Mouse (Mus musculus) cerebellum, adult 11 months (tissue): ENCODE data around the gene Kctd14.
"Not testable (repeated sequence)": the region's sequence is repeated elsewhere in the genome, so short reads cannot be mapped to it uniquely, and the experiment has no call there.

Experiments
- DNase-seq: peaks from one replicate; pipeline ENCODE4 v3.0.0; 2022

The Kctd14 gene

GRCm38 (mm10) chr7:97451023-97451422 lies at the start of gene Kctd14:
Gene Kctd14, plus strand, starts transcription at chr7:97451323.
- DNase-seq = not testable (repeated sequence)

GRCm38 (mm10) chr7:97407145-97407544 lies 44.0 kb upstream of the Kctd14 start:
- DNase-seq = no peak

GRCm38 (mm10) chr7:97411106-97411505 lies 40.0 kb upstream of the Kctd14 start:
- no peak for DNase-seq

- no peak for DNase-seq
Measured at GRCm38 (mm10) chr7:97411575-97411974, 39.5 kb upstream of the Kctd14 start.

GRCm38 (mm10) chr7:97413981-97414380 lies 37.1 kb upstream of the Kctd14 start:
- no peak for DNase-seq

GRCm38 (mm10) chr7:97414426-97414825 lies 36.7 kb upstream of the Kctd14 start:
- no peak for DNase-seq

GRCm38 (mm10) chr7:97414915-97415687 lies 36.0 kb upstream of the Kctd14 start:
- peak; percentile 33 for DNase-seq

- DNase-seq = no peak
Measured at GRCm38 (mm10) chr7:97416473-97416872, 34.6 kb upstream of the Kctd14 start.

GRCm38 (mm10) chr7:97416906-97417777 lies 34.0 kb upstream of the Kctd14 start, which contains the start of gene Thrsp:
Gene Thrsp, minus strand, starts transcription at chr7:97417730.
- DNase-seq = peak; percentile 94

GRCm38 (mm10) chr7:97418717-97419116 lies 32.4 kb upstream of the Kctd14 start:
- peak; percentile 37 for DNase-seq

- DNase-seq = no peak
Measured at GRCm38 (mm10) chr7:97419163-97419562, 32.0 kb upstream of the Kctd14 start.

GRCm38 (mm10) chr7:97420406-97420805 lies 30.7 kb upstream of the Kctd14 start:
- DNase-seq = no peak

- DNase-seq = peak; percentile 64
Measured at GRCm38 (mm10) chr7:97420958-97421651, 30.0 kb upstream of the Kctd14 start.

- no peak for DNase-seq
Measured at GRCm38 (mm10) chr7:97423754-97424153, 27.4 kb upstream of the Kctd14 start.

GRCm38 (mm10) chr7:97424621-97425245 lies 26.4 kb upstream of the Kctd14 start:
- DNase-seq = peak; percentile 88

- no peak for DNase-seq
Measured at GRCm38 (mm10) chr7:97426566-97426965, 24.6 kb upstream of the Kctd14 start.

- no peak for DNase-seq
Measured at GRCm38 (mm10) chr7:97427296-97427695, 23.8 kb upstream of the Kctd14 start.

GRCm38 (mm10) chr7:97427778-97428420 lies 23.2 kb upstream of the Kctd14 start:
- peak; percentile 53 for DNase-seq

GRCm38 (mm10) chr7:97429705-97430104 lies 21.4 kb upstream of the Kctd14 start:
- no peak for DNase-seq

GRCm38 (mm10) chr7:97433517-97433916 lies 17.6 kb upstream of the Kctd14 start:
- DNase-seq = not testable (repeated sequence)

- no peak for DNase-seq
Measured at GRCm38 (mm10) chr7:97434517-97434916, 16.6 kb upstream of the Kctd14 start.

GRCm38 (mm10) chr7:97438986-97439385 lies 12.1 kb upstream of the Kctd14 start:
- DNase-seq = no peak
